Mouse (Mus musculus): ENCODE results near the gene Dpy19l3.
A peak's percentile ranks its signal among the peaks of the same experiment; 100 is the strongest.

Gene Dpy19l3

DNA sequence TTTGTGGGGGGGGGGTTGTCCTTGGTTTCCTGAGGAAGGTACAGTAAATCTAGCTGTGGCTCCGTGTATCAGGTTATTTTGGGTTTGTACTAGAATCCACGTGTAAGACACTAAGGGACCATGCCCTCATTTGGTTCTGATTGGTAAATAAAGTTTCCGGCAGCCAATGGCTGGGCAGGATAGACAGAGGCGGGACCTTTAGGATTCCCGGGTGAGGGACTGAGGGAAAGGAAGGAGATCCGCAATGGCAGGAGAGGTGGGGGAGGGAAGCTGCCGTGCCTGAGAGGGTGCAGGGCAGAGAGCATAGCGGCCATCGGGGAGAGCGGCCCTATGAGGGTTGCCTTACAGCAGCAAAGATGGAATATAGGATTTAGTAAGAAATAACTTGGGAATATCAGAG, 67.0 kb downstream of the Dpy19l3 start:
- no peak for DNase-seq

DNA sequence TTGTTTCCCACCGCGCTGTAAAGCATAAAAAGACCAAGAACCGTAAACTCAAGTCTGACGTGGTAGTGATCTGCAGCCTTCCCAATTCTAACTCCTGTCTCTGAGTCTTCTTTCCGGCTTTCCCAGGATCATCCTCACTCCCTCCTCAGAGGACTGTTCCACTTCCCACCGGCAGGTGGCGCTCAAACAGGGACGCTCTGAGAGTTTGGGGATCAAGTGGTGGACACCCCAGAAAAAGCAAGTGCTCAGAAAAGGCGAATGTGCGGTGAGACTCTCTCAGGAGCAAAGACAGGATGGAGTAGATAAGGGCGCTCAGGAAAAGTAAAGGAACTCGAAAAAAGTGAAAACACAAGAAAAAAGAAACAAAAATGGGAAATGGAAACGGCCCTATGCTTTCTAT, 67.5 kb downstream of the Dpy19l3 start:
- peak; percentile 47 for DNase-seq

DNA sequence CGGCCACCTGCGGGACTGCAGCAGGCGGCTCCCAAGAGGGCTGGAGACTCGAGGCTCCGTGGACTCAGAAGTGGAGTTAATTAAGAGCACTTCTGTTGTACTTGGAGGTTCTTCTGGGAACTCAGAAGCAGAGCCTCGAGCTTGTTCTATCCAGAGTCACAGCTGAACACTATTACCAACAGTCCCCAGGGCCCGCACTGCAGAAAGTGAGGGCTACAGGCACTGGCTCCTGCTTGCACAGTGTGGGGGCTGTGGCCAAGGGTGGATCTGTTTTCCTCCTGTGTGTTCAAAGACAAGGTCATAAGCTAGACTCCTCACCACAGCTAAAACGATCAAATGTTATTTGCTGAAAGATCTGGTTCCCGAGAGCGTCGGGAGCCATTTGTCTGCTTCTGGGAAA, 68.0 kb downstream of the Dpy19l3 start:
- DNase-seq: no peak

DNA sequence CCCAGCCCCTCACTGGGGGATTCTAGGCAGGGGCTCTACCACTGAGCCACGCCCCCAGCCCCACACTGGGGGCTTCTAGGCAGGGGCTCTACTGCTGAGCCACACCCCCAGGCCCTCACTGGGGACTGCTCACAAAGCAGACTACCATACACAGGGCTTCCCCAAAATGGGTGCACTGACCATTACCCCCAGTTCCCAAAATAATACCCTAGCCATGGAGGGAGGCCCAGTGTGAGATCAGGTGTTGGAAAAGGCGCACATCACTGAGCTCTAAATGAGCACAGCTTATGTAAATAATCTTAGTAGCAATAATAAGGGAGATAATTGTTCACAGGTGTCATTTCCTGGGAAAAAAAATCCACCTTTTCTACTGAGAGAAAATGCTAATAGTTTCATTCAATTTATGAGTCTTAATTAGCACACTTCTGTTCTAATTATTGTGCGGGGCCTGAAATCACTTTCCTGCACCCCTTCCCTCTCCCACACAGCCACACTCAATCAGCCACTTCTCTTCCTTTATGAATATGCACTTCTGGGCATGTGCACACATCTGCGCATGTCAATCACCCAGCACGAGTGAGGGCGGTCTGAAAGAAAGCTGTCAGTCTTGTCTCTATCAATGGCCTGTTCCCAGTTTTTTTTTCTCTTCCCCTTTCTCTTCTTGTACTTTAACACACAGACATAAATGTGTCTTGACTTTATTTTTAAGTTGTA, 70.7 kb downstream of the Dpy19l3 start:
- no peak for DNase-seq

DNA sequence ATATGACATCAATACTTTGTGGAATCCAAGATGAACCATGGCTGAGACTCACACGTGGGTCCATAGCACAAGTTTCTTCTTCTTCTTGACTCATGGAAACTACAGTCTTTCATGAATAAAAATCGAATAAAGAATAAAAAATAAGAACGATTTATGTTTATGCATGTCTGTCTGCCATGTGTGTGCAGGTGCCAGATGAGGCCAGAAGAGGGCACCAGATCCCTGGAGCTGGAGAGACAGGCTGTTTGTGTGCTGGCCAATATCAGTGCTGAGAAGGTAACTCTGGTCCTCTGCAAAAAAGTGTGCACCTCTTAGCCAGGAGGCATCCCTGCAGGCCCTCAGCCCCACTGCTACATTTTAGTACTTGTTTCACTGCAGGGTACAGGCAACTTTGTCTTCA, 72.7 kb downstream of the Dpy19l3 start:
- DNase-seq: peak; percentile 10

DNA sequence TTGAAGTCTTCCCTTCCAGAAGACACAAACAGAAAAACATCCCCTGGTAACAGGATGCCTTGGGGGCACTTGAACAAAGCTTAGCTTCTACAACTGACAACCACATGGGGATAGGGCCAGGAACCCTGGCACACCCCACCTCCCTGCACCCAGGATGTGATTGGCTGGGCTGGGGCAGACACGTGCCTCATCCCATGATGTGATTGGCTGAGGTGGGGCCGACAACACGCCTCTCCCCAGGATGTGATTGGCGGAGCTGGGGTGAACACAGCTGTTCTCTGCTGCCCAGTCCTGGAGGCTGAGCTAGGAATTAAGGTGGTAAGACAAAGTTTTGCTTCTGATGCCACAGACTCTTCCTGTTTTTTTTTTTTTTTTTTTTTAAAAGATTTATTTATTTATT, 75.3 kb downstream of the Dpy19l3 start:
- DNase-seq: no peak

DNA sequence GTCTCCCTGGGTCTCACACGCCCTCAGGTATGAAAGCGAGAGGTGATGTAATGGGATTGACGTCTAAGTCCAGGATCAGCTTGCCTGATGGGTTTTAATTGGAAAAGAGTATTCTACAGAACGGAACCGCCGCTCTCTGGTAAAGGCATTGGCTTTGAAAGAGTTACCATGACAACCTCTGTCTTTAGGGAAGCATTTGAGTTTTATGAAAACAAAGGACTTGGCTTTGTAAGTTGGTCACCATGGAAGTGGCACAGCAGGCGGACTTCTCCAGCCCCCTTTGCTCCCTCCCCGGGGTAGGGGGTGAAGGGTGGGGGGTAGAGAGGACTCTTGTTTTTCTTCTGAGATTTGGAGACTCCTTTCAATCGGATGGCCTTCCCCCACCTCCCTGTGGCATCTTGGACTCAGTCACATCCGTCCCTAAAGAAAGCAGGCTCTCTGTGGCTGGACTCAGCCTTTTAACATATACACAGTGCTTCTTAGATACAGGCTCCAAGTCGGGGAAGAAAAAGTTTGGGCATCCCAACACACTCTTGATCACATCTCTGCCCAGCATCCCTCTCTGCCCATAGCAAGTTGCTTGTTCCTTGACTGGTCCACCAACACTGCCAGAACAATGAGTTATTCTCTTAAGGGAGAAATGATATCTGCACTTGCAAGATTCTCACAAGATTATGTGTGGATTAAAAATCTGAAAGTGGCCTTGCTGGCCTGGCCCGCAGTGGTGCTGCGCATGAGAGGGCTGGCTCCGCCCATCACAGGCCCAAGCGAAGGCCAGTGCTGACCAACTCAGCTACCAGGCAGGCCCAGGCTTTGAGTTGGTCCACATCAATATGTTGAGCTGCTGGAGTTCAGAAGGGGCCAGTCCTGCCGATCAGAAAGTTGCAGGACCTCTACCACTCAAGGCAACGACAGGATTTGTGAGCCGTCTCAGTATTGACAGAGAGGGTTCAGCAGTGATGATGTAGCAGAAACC, 85.9 kb downstream of the Dpy19l3 start:
- no peak for DNase-seq

DNA sequence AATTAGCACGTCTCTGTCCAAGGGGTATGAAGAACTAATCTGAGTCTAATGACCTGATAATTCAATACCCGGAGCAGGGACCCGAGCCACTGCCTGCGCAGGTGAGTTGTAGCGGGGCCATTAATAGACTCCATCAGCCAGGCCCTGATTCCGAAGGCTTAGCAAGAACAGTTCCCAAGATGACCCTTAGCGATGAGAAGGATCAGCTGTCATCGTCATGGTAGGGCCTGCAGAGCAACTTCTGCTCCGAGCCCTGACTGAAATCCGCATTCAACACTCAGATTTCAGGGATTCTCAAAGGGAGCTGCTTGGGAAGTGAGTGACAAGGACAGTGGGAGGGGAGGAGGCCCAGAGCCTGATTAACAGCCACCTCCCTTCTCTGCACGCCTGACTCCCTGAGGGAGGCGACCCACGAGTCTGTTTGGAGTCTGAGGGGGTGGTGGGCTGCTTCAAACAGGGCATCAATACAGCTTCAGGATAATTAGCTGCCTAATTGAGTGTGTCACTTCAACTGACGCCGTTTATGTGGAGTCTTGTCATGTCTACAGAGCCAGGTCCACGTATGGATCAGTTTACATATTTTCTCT, 90.4 kb downstream of the Dpy19l3 start:
- no peak for DNase-seq

DNA sequence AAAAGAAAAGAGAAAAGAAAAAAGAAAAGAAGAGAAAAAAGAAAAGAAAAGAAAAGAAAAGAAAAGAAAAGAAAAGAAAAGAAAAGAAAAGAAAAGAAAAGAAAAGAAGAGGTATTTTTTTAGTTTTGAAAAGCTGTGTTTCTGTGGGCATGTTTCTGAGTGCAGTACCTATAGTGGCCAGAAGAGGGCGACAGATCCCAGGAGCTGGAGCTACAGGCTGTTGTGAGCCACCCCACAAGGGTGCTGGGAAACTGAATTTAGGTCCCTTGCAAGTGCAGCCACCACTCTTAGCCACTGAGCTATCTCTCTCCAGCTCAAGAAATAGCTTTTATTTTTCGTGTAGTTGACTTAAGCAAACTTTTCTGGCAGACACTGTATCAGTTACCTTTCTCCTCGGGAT, 95.1 kb downstream of the Dpy19l3 start:
- DNase-seq: peak; percentile 60

DNA sequence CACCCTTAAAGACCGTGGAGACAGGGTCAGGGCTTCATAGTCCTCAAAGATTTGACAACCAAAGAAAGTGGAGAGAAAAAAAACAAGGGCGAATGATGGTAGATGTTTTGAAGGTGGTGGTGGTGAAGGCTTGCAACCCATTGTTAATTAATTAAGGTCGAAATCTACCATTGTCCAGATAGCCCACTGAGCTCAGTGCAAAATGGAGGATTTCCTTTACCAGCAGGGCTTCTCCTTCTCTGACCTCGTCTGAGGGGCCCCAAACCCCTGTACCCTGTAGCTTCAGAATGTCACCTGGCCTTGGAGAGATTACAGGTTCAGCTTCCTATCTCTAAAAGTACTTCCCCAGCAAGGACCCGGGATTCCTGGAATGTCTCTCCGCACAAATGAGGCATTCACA, 96.4 kb downstream of the Dpy19l3 start:
- DNase-seq: no peak

DNA sequence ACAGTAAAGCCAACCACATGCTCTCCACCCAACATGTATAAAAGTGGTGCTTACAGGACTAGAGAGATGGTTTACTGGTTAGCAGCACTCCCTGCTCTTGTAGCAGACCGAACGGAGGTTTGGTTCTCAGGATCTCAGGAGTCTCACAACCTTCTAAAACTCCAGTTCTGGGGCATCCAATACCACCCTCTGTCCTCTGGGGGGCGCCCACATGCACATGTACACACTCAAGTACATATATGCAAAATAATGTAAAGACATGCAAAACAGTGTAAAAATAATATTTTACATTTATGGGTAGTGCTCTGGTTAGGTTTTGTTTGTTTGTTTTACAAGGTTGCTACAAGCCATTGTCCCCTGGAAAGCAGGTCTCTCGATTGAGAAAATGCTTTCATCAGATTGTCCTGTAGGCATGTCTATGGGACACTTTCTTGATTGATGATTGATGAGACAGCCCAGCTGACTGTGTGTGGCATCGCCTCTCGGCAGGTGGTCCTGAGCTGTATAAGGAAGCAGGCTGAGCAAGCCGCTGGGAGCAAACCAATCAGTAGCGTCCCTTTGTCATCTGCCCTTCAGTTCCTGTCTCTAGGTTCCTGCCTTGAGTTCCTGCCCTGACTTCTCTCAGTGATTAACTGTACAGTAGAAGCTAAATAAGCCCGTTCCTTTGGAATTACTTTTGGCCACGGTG, 102.5 kb downstream of the Dpy19l3 start:
- DNase-seq: no peak

DNA sequence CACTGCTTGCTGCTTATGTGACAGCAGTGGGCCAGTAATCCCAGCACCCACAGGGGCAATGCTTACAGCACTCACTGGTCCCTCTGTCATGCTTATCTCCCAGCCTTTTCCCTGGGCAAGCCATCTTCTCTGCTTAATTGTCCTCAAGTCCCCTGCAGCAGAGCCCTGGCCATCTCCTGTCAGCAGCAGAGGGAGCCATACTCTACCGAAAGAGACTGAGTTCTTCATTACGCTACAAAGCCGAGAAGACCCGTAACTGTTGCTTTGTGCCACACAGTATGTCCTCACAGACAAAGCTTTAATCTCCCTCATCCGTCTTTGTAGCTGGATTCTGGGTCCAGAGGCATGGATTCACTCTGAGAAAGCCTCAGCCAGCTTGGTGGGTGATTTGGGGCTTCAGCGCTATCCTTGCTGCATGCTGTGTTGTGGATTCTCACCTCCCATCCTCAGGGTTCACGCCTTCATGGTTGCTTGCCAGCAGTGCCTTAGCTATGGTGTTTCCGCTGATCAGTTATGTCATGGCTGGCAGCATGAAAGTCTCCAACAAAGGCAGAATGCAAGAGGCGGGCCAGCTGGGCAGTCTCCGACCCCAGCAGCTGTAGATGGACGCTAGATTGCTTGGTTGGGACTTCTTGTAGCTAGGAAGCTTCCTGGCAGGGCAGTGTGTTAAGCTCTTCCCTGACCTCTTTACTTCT, 103.4 kb downstream of the Dpy19l3 start:
- no peak for DNase-seq

DNA sequence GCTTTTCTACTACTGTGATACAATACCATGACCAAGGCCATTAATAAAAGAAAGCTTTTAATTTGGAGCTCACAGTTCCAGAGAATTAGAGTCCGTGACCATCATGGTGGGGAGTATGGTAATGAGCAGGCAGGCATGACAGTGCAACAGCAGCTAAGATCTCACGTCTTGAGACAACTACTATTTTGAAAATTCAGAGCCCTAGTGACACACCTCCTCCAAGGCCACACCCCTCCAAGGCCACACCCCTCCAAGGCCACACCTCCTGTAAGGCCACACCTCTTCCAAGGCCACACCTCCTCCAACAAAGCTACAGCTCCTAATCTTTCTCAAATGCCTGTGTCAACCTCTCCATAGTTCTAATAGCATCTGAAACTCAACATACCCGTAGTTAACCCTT, 105.2 kb downstream of the Dpy19l3 start:
- peak; percentile 28 for DNase-seq

DNA sequence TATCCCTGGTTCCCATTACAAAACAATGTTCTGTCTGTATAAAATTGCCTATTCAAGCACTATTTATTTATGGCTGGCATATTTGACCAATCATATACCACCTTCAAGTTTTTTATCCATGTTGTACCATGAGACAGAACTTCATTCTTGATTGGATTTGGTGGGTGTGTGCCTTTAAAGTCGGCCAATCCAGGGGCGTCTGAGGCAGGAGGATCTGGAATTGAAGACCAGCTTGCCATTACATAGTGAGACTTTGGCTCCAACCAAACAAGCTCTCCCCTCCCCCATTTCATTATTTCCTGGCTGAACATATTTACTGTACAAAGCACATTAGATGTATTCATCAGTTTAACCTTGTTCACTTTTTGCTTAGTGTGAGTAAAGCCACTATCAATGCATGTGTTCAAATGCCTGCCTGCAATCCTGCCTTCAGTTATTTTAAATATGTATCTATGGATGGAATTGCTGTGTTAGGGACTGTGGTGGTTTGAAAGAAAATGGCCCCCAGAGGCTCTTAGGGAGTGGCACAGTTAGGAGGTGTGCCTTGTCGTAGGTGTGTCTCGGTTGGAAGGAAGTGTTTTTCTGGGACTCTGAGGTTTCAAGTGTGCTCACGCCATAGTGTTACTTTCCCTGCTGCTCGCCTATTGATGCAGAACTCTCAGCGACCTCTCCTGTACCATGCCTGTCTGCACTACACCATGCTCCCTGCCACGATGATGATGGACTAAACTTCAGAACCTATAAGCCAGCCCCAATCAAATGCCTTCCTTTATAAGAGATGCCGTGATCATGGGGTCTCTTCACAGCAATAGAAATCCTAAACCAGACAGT, 105.8 kb downstream of the Dpy19l3 start:
- no peak for DNase-seq

DNA sequence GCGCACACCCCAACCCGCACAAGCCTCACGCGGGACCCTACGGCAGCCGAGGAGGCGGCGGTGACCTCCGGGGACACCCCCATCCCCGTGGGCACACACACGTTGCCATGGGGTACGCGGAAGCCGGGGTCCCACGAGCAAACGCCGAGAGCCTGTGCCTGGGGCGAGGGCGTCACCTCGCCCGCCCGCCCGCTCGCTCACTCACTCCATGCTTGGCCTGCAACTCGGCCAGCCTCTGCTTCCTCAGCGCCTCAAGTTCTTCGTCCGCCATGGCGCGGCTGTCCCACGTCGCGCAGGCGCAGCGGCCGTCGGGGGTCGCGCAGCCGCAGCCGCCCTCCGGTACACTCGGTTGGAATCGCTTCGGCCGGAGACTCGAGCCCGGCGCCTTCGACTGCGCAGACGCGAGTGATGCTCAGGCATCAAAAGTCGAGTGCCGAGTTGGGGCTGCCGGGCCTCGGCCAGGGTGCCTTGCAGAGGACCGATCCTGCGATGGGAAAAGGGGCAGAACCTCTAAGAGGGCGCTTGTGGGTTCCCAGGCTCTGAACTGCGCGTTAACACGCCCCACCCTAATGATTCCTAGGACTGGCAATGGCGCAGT, 107.1 kb downstream of the Dpy19l3 start, which contains the start of gene Pdcd5:
Gene Pdcd5, minus strand, starts transcription at position 421 of the 598 bp plus-strand sequence.
- peak; percentile 98 for DNase-seq

DNA sequence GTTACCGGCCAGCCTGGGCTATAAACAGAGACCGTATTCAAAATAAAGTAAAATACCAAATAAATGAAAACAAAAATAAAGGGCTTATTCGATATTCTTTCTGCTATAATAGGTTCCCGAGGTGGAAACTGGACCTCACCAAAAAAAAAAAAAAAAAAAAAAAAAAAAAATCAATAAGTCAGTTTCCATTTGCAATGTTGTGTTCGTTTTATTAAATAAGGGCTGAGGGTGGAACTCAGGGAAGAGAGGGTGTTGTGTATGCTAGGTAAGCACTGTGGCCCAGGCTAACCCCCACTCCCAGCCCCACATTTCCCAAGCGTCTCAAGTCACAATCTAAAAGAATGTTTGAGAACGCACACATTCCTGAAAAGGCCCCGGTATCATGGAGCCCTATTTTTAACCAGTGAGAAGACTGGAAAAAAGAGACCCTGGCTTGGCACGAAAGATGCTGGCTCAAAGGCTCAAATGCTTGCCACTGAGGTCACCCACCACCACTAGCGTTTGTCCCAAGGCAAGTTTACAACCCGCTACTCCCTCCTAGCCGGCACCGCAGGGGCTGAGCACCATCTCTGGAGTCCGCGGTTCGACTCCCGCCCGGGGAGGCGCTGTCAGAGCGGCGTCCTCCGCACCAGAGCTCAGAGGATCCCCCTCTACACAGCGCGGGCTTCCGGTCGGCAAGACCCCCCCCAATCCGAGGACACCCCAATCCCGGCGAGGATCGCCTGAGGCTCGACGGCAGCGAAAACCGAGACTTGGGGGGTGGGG, 107.8 kb downstream of the Dpy19l3 start:
- DNase-seq: peak; percentile 62

DNA sequence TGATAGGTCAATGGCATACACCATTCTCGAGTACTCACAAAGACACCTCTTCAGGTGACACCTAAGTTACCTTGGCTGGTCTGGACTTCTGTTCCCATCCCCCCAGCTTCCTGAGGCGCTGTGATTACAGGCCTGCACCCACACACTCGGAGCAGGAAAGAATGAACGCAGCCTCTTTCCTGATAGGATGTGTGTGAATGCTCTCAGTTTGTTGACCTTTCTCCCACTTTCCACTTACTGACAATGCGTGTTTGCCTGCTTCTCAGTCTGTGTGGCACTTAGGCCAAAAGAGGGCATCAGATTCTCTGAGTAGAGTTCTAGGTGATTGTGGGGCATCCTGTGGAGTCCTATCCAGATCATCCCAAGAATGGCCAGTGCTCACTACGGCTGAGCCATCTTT, 114.2 kb downstream of the Dpy19l3 start:
- DNase-seq: no peak

DNA sequence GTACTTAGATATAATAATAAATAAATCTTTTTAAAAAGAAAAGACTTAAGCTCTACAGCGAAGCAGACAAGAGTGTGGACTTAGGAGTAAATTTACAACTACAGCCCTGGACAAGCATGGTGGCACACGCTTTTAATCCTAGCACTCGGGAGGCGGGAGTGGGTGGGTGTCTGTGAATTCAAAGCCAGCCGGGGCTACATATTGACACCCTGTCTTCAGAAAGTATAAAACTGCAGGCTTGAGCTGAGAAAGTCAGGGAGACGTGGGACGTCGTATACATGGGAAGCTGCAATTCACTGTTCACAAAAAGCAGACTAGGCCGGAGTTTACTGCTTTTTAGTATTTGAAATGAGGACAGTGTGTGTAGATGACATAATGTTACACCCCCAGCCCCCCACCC, 117.4 kb downstream of the Dpy19l3 start:
- DNase-seq: no peak

DNA sequence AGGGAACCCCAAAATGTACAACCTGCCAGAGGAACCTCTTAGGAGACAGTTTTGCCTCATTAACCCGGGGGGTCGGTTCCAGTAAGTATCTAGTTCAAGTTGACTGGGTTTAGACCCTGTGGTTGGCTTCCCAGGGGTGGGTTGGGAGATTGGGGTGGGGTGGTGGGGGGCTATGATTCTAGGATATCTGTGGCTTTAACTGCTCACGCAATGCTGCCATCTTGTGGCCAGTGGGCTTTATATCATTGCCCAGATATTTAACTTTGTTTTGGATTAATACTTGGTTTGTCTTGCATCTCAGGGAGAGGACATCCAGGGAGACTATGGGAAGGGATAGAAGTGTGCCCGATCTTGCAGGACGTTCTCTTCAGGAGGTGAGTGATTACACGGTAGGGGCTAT, 118.0 kb downstream of the Dpy19l3 start:
- peak; percentile 36 for DNase-seq
